Mouse (Mus musculus) erythroblast, embryonic 14.5 days (primary cell): ENCODE measurements around the gene Esyt1.

ENCODE experiments used
- GATA1 ChIP-seq: IDR thresholded peaks from 2 replicates; pipeline ENCODE4 v1.6.1; 2012; ENCODE audit warnings: low read length, inconsistent platforms, mixed read lengths
- TAL1 ChIP-seq: IDR thresholded peaks from 3 replicates; pipeline ENCODE4 v1.6.1; 2012; ENCODE audit warnings: low read length, inconsistent platforms, mixed read lengths

- TF ChIP-seq TAL1 = no peak
- TF ChIP-seq GATA1 = no peak
Observed at GRCm38 (mm10) chr10:128511189-128511588, 14.5 kb downstream of the Esyt1 start.
